Mouse (Mus musculus): ENCODE results near the gene RPS10-NUDT3. TPM values are rescaled to one million over a fixed set of nuclear protein-coding genes. Genes with fewer than 3 reads are reported as not detected.
A peak's percentile ranks its signal among the peaks of the same experiment; 100 is the strongest.

RPS10-NUDT3 gene
- polyA plus RNA-seq, 1 experiment from 2014 or later, result not detected

- Histone ChIP-seq H3K9me3 (no peaks in the 10 kb centered on the region), H3K4me2 (replicated peaks) (peak overlapping the region; percentile 90), H3K36me3 (no peaks in the 10 kb centered on the region), H3K27ac (peak overlapping the region; percentile 56; the same call in 1 of the 2 replicates), H3K4me1 (replicated peaks) (peaks cover 39% of the 10 kb centered on the region), H3K27me3 (peaks cover 12% of the 10 kb centered on the region), H3K9ac (replicated peaks) (peak overlapping the region; percentile 41; the same call in 1 of the 2 replicates), H3K4me3 (replicated peaks) (peak overlapping the region; percentile 85)
- ATAC-seq, result no peak
- 2% methylated on average over 29 of the region's 39 CpGs for WGBS
Observed at GRCm38 (mm10) chr17:27555075-27555511, 79.9 kb downstream of the RPS10-NUDT3 start.

DNA sequence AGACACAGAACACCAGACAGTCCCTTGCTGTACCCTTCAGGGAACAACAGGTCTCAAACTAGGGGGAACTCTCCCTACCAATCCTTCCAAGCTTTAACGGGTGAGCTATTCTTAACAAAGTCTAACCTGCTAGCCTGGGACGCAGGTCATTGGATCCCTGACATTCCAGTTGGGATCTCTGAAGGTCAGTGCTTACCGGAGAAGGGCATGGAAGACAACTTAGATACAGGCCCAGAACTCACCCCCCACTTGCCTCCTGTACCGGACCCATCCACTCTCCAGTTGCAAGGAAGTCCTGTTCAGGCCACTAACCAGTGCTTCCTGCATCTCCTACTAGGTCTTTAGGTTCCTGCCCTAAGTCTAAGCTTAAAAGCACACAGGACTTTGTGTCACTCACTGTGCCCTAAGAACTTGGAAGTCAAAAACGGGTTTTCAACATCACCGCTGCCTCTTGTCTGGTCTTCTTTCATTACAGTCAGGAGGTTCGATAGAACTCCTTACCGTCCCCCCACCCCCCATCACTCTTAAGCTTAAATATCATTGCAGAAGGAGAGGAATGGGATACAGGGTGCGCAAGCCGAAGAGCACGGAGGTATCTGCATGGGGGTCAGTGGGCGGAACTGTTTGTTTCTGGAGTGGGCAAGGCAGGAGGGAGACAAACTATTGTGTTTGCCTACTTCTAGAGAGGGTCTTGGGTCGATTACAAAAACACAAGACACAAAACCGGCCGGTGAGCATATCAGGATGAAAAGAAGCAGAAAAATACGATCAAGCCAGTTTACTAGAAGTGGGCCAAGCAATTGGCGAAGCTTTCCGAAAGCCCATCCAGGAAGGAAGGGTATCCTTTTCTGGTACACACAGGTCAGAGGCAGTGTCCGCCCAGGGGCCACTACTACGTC, 80.7 kb downstream of the RPS10-NUDT3 start:
- Histone ChIP-seq H3K27ac (peak overlapping the region; percentile 56; the same call in 1 of the 2 replicates), H3K27me3 (peaks cover 12% of the 10 kb centered on the region), H3K9me3 (no peaks in the 10 kb centered on the region), H3K36me3 (no peaks in the 10 kb centered on the region), H3K9ac (replicated peaks) (no peak overlapping the region), H3K4me1 (replicated peaks) (peaks cover 39% of the 10 kb centered on the region), H3K4me3 (replicated peaks) (peak overlapping the region; percentile 85; the same call in 1 of the 2 replicates), H3K4me2 (replicated peaks) (peak overlapping the region; percentile 90)
- no peak for ATAC-seq
- WGBS, result 41% methylated on average over 20 of the region's 20 CpGs

DNA sequence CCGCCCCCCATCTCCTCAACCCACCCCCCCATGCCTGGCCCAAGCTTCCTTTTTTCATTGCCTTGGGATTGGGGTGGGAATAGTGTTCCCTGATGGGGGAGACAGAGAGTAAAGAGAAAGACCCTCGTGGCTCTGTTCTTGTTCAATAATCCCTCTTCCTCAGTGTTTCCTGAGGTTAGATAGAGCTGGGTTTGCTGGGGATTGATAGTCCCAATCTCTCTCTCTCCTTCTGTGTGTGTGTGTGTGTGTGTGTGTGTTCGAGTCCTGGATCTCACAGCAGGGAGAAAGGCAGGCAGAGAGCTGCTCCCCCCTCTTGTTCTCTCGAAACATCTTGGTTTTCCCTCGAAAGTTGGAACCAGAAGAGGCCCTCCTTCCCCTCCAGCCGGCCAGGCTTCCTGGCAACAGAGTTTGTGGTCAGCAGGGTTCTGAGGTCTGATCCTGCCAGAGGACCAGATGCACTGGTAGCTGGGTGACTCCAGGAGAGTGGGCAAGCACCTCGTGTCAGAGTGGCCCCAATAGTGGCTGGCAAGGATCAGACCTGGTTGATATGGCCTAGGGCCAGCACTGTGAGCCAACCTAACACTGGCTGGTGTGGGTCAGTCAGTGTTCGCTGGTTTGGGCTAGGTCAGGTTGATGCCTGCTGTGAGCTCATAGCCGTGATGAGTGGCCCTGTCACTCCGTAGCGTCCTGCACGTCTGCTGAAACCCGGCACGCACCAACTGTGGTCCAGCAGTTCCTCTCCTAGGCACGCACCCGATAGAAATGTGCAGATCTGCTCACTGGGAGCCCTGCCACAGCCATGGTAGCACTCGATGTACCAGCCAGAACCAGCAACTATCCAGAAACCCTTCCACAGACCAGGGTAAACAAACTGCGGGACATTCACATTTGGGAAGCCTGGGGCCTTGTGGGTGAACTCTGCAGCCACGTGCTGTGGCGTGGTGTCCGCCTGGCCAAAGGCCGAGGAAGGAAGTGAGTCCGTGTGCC, 82.5 kb downstream of the RPS10-NUDT3 start:
- no peak for ATAC-seq
- Histone ChIP-seq H3K9me3 (no peaks in the 10 kb centered on the region), H3K4me1 (replicated peaks) (peaks cover 30% of the 10 kb centered on the region), H3K4me3 (replicated peaks) (no peak overlapping the region), H3K27me3 (peaks cover 12% of the 10 kb centered on the region), H3K27ac (no peak overlapping the region), H3K4me2 (replicated peaks) (no peak overlapping the region), H3K9ac (replicated peaks) (no peak overlapping the region), H3K36me3 (no peaks in the 10 kb centered on the region)
- WGBS, result 82% methylated on average over 23 of the region's 23 CpGs

- H3K4me1 ChIP-seq (replicated peaks), result peaks cover 29% of the 10 kb centered on the region
- WGBS, result 65% methylated on average over 10 of the region's 10 CpGs
- no peak overlapping the region for H3K4me3 ChIP-seq (replicated peaks)
- no peaks in the 10 kb centered on the region for H3K9me3 ChIP-seq
- no peaks in the 10 kb centered on the region for H3K36me3 ChIP-seq
- no peak overlapping the region for H3K4me2 ChIP-seq (replicated peaks)
- no peak overlapping the region for H3K27ac ChIP-seq
- H3K9ac ChIP-seq (replicated peaks), result no peak overlapping the region
- no peak for ATAC-seq
- H3K27me3 ChIP-seq, result peaks cover 12% of the 10 kb centered on the region
Observed at GRCm38 (mm10) chr17:27551393-27551940, 83.6 kb downstream of the RPS10-NUDT3 start.

GRCm38 (mm10) chr17:27549234-27549633, 85.8 kb downstream of the RPS10-NUDT3 start:
- Histone ChIP-seq H3K4me3 (replicated peaks) (no peak overlapping the region), H3K36me3 (no peaks in the 10 kb centered on the region), H3K9me3 (no peaks in the 10 kb centered on the region), H3K27me3 (peaks cover 5% of the 10 kb centered on the region), H3K27ac (no peak overlapping the region), H3K9ac (replicated peaks) (no peak overlapping the region), H3K4me2 (replicated peaks) (no peak overlapping the region), H3K4me1 (replicated peaks) (peaks cover 18% of the 10 kb centered on the region)
- WGBS, result 42% methylated on average over 8 of the region's 8 CpGs
- ATAC-seq, result no peak

GRCm38 (mm10) chr17:27547253-27547868, 87.7 kb downstream of the RPS10-NUDT3 start:
- H3K27me3 ChIP-seq, result no peaks in the 10 kb centered on the region
- no peak overlapping the region for H3K9ac ChIP-seq (replicated peaks)
- no peak overlapping the region for H3K4me3 ChIP-seq (replicated peaks)
- 77% methylated on average over 9 of the region's 9 CpGs for WGBS
- H3K4me1 ChIP-seq (replicated peaks), result peaks cover 18% of the 10 kb centered on the region
- no peak overlapping the region for H3K4me2 ChIP-seq (replicated peaks)
- no peak overlapping the region for H3K27ac ChIP-seq
- no peak for ATAC-seq
- no peaks in the 10 kb centered on the region for H3K36me3 ChIP-seq
- H3K9me3 ChIP-seq, result no peaks in the 10 kb centered on the region

GRCm38 (mm10) chr17:27546574-27547085, 88.4 kb downstream of the RPS10-NUDT3 start:
- H3K4me3 ChIP-seq (replicated peaks), result no peak overlapping the region
- ATAC-seq, result no peak
- H3K27ac ChIP-seq, result no peak overlapping the region
- H3K27me3 ChIP-seq, result no peaks in the 10 kb centered on the region
- no peak overlapping the region for H3K9ac ChIP-seq (replicated peaks)
- H3K4me1 ChIP-seq (replicated peaks), result peaks cover 18% of the 10 kb centered on the region
- no peaks in the 10 kb centered on the region for H3K36me3 ChIP-seq
- no peaks in the 10 kb centered on the region for H3K9me3 ChIP-seq
- 63% methylated on average over 7 of the region's 7 CpGs for WGBS
- H3K4me2 ChIP-seq (replicated peaks), result no peak overlapping the region

DNA sequence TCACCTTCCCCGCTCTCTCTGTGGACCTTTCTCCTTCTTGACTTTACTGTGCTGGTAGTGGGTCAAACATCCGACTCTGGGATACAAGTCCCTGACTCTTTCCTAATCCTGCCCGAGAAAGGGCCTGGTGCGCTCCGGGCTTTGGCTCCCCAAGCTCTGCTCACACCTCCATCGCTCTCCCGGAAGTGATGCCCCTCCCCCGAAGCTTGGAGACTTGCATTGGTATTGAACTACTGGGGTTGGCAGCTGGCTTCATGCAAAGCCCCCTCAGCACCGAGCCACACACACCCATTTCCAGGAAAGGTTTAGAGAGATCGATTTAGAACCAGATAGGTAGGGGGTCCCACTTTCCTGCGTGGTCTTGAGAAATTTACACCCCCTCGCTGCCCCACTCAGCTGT, 89.0 kb downstream of the RPS10-NUDT3 start:
- no peak overlapping the region for H3K4me2 ChIP-seq (replicated peaks)
- no peaks in the 10 kb centered on the region for H3K27me3 ChIP-seq
- ATAC-seq, result no peak
- H3K9me3 ChIP-seq, result no peaks in the 10 kb centered on the region
- WGBS, result 46% methylated on average over 12 of the region's 12 CpGs
- peaks cover 18% of the 10 kb centered on the region for H3K4me1 ChIP-seq (replicated peaks)
- no peak overlapping the region for H3K4me3 ChIP-seq (replicated peaks)
- no peaks in the 10 kb centered on the region for H3K36me3 ChIP-seq
- no peak overlapping the region for H3K27ac ChIP-seq
- H3K9ac ChIP-seq (replicated peaks), result no peak overlapping the region

DNA sequence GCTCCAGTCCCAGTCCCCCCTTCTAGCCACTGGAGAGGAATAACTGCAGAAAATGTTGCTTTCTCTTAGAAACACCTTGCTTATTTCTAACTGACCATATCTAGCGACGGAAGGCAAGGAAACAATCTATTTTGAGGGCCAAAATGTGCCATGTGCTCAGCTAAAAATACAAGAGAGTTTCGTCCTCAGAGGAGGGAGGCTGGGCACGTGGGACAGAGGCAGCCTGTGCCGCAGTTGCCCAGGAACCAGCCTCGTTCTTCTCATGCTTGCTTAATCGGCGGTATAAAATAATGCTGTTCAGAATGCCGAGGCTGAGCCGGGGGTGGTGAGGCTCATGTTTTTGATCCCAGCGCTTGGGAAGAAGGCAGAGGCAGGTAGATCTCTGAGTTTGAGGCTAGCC, 90.5 kb downstream of the RPS10-NUDT3 start:
- ATAC-seq, result no peak
- WGBS, result 81% methylated on average over 11 of the region's 11 CpGs
- peaks cover 16% of the 10 kb centered on the region for H3K4me1 ChIP-seq (replicated peaks)
- H3K9ac ChIP-seq (replicated peaks), result no peak overlapping the region
- H3K27me3 ChIP-seq, result no peaks in the 10 kb centered on the region
- H3K27ac ChIP-seq, result no peak overlapping the region
- H3K4me3 ChIP-seq (replicated peaks), result no peak overlapping the region
- H3K4me2 ChIP-seq (replicated peaks), result no peak overlapping the region
- H3K36me3 ChIP-seq, result no peaks in the 10 kb centered on the region
- no peaks in the 10 kb centered on the region for H3K9me3 ChIP-seq

DNA sequence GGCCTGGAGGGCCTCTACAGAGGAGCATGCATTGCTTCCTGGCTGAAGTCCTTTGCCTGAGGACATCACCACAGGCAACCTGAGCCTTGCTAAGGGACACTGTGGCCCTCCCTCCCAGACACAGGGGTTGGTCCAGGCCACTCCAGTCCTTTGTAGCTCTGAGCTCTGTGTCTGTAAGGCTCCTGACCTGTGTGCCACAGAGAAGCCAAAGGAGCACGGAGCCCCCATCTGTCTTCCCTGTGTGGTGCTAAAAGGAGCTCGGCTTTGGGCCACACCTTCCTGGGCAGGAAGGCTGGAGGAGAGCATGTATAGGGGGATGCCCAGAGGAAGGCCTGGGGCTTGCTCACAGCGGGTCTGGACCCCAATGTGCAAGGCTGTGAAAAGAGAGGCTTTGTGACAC, 93.0 kb downstream of the RPS10-NUDT3 start:
- WGBS, result 75% methylated on average over 3 of the region's 3 CpGs
- no peak overlapping the region for H3K4me2 ChIP-seq (replicated peaks)
- H3K27me3 ChIP-seq, result no peaks in the 10 kb centered on the region
- no peaks in the 10 kb centered on the region for H3K9me3 ChIP-seq
- 0 out of 2 replicates have a peak, but pooled peaks cover 4% of the 10 kb centered on the region for H3K4me1 ChIP-seq (replicated peaks)
- H3K9ac ChIP-seq (replicated peaks), result no peak overlapping the region; the same call in 1 of the 2 replicates
- H3K4me3 ChIP-seq (replicated peaks), result no peak overlapping the region
- no peak for ATAC-seq
- H3K36me3 ChIP-seq, result no peaks in the 10 kb centered on the region
- H3K27ac ChIP-seq, result no peak overlapping the region

GRCm38 (mm10) chr17:27541261-27541660, 93.8 kb downstream of the RPS10-NUDT3 start:
- no peak overlapping the region for H3K9ac ChIP-seq (replicated peaks)
- no peaks in the 10 kb centered on the region for H3K36me3 ChIP-seq
- no peak overlapping the region for H3K27ac ChIP-seq
- no peaks in the 10 kb centered on the region for H3K27me3 ChIP-seq
- no peak overlapping the region for H3K4me3 ChIP-seq (replicated peaks)
- 79% methylated on average over 2 of the region's 2 CpGs for WGBS
- H3K4me2 ChIP-seq (replicated peaks), result no peak overlapping the region
- H3K9me3 ChIP-seq, result no peaks in the 10 kb centered on the region
- 0 out of 2 replicates have a peak, but pooled peaks cover 1% of the 10 kb centered on the region for H3K4me1 ChIP-seq (replicated peaks)
- no peak for ATAC-seq

Data from midbrain, embryonic 13.5 days (tissue).